Comparison of ENCODE assay signal across 15 mouse cellular contexts in the genomic region with DNA sequence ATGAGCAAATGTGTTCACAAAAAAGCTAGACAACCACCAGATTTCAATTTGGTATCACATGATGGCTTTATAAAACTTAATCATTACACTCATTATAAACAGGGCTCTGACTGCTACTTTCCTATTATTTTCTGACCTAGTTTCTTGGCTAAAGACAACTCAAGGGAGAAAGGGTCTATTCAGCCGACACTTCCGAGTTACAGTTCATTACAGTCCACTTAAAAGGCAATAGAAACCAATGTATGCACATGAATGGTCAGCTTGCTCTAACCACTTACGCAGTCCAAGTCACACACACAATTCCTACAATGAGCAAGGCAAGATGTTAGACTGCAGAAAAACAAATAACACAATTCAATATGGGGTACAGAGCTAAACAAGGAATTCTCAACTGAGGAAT.
"Had no signal": no experiment of that assay in that cellular context is flagged by ENCODE, and none has a peak within 500 bp of the region (broad histone marks: within the 10 kb centered on the region; RNA-seq: fewer than 3 reads in every experiment).

No protein-coding gene starts in this region.

- H3K27ac ChIP-seq: kidney, embryonic 15.5 days; left cerebral cortex, adult 2 months; liver, embryonic 13.5 days; midbrain, embryonic 12.5 days; neural tube, embryonic 12.5 days; neural tube, embryonic 15.5 days had no signal

- H3K9ac ChIP-seq: kidney, embryonic 15.5 days; liver, embryonic 13.5 days; midbrain, embryonic 12.5 days; neural tube, embryonic 12.5 days; neural tube, embryonic 15.5 days had no signal

- H3K4me3 ChIP-seq: kidney, embryonic 15.5 days; left cerebral cortex, adult 2 months; liver, embryonic 13.5 days; midbrain, embryonic 12.5 days; neural tube, embryonic 12.5 days; neural tube, embryonic 15.5 days had no signal

- ATAC-seq: midbrain, embryonic 16.5 days had no signal

- H3K4me2 ChIP-seq: kidney, embryonic 15.5 days; liver, embryonic 13.5 days; midbrain, embryonic 12.5 days; neural tube, embryonic 12.5 days; neural tube, embryonic 15.5 days had no signal

- H3K4me1 ChIP-seq: kidney, embryonic 15.5 days; midbrain, embryonic 12.5 days; neural tube, embryonic 12.5 days had no signal

- DNase-seq: kidney, postnatal 10 days; kidney, postnatal 36 days; layer of hippocampus, postnatal 36 days; liver, embryonic 13.5 days; lung, adult 2 months; lung, postnatal 14 days; lung, postnatal 4 days; thymus, adult 18-20 months; thymus, postnatal 36 days had no signal

- H3K27me3 ChIP-seq: kidney, embryonic 15.5 days; liver, embryonic 13.5 days; midbrain, embryonic 12.5 days; neural tube, embryonic 12.5 days; neural tube, embryonic 15.5 days had no signal

- H3K9me3 ChIP-seq: kidney, embryonic 15.5 days; liver, embryonic 13.5 days had no signal
